Mouse (Mus musculus) cerebellum, adult 9-10 months (tissue): ENCODE results near the gene Rapgef3.

Experiments used
- DNase-seq: peaks from one replicate; pipeline ENCODE4 v3.0.0; 2022

Gene Rapgef3

GRCm38 (mm10) chr15:97744930-97745329, 22.8 kb downstream of the Rapgef3 start:
- no peak for DNase-seq

GRCm38 (mm10) chr15:97743961-97744525, 23.7 kb downstream of the Rapgef3 start:
- DNase-seq: no peak

GRCm38 (mm10) chr15:97743210-97743609, 24.6 kb downstream of the Rapgef3 start:
- no peak for DNase-seq

GRCm38 (mm10) chr15:97742600-97742999, 25.2 kb downstream of the Rapgef3 start:
- no peak for DNase-seq

- no peak for DNase-seq
Measured at GRCm38 (mm10) chr15:97742074-97742473, 25.7 kb downstream of the Rapgef3 start.

- DNase-seq: no peak
Measured at GRCm38 (mm10) chr15:97741662-97742061, 26.1 kb downstream of the Rapgef3 start.

- no peak for DNase-seq
Measured at GRCm38 (mm10) chr15:97740283-97740732, 27.5 kb downstream of the Rapgef3 start.

GRCm38 (mm10) chr15:97738923-97739322, 28.8 kb downstream of the Rapgef3 start:
- DNase-seq: no peak

- no peak for DNase-seq
Measured at GRCm38 (mm10) chr15:97731988-97732387, 35.8 kb downstream of the Rapgef3 start.

- DNase-seq: no peak
Measured at GRCm38 (mm10) chr15:97731111-97731510, 36.7 kb downstream of the Rapgef3 start, which contains the start of gene Endou. Gene Endou (minus strand): TSS chr15:97731339.

- DNase-seq: no peak
Measured at GRCm38 (mm10) chr15:97730365-97730764, 37.4 kb downstream of the Rapgef3 start.

GRCm38 (mm10) chr15:97728804-97729203, 39.0 kb downstream of the Rapgef3 start:
- DNase-seq: peak; percentile 7

- no peak for DNase-seq
Measured at GRCm38 (mm10) chr15:97728394-97728793, 39.4 kb downstream of the Rapgef3 start.

- DNase-seq: no peak
Measured at GRCm38 (mm10) chr15:97727520-97727919, 40.3 kb downstream of the Rapgef3 start.

- DNase-seq: no peak
Measured at GRCm38 (mm10) chr15:97727048-97727447, 40.7 kb downstream of the Rapgef3 start.

GRCm38 (mm10) chr15:97726310-97726709, 41.5 kb downstream of the Rapgef3 start:
- DNase-seq: no peak

- DNase-seq: no peak
Measured at GRCm38 (mm10) chr15:97725198-97725785, 42.5 kb downstream of the Rapgef3 start.

- no peak for DNase-seq
Measured at GRCm38 (mm10) chr15:97724346-97725197, 43.2 kb downstream of the Rapgef3 start.

GRCm38 (mm10) chr15:97723536-97724345, 44.0 kb downstream of the Rapgef3 start:
- DNase-seq: peak; percentile 60

GRCm38 (mm10) chr15:97721008-97721701, 46.6 kb downstream of the Rapgef3 start:
- DNase-seq: no peak

GRCm38 (mm10) chr15:97720026-97720675, 47.6 kb downstream of the Rapgef3 start:
- no peak for DNase-seq

- DNase-seq: no peak
Measured at GRCm38 (mm10) chr15:97719494-97719893, 48.3 kb downstream of the Rapgef3 start.
